Mouse (Mus musculus): ENCODE results near the gene Csrnp3. TPM values are rescaled to one million over a fixed set of nuclear protein-coding genes. Genes with fewer than 3 reads are reported as not detected.
A peak's percentile ranks its signal among the peaks of the same experiment; 100 is the strongest.

Gene Csrnp3
- polyA plus RNA-seq, 1 experiment from 2014 or later, result 3.1 TPM

DNA sequence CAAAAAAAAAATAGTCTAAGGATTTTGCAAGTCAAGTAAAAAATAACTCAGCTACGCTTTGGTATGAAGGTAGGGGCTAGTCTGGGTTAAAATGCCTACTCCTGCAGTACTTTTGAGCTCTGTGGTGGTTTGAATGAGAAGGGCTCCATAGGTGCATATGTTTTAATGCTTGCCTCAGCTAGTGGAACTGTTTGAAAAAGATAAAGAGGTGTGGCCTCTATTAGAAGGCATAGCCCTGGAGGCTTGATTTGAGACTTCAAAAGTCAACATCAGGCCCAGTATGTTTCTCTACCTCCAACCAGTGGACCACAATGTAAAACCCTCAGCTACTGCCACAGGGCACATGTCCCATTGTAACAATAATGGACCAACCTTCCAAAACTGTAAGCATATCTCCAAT is 16.9 kb upstream of the Csrnp3 start:
- H3K4me2 ChIP-seq (ENCODE audit: low read depth, low read length), result no peak overlapping the region
- no peaks in the 10 kb centered on the region for H3K36me3 ChIP-seq (ENCODE audit: control insufficient read depth, insufficient read depth, low read length)
- DNase-seq (ENCODE audit: low spot score), result no peak
- H3K9me3 ChIP-seq (ENCODE audit: control insufficient read depth, low read length), result no peaks in the 10 kb centered on the region
- H3K9ac ChIP-seq (ENCODE audit: low read depth, low read length), result no peak overlapping the region
- H3K27ac ChIP-seq (replicated peaks; ENCODE audit: low read depth, low read length), result no peak overlapping the region
- ATAC-seq (ENCODE audit: low read depth), result no peak
- no peaks in the 10 kb centered on the region for H3K27me3 ChIP-seq (replicated peaks; ENCODE audit: control insufficient read depth, insufficient read depth, low read length)
- 88% methylated on average over 1 of the region's 1 CpGs for WGBS
- H3K4me1 ChIP-seq (ENCODE audit: control insufficient read depth, insufficient read depth, low read length), result no peaks in the 10 kb centered on the region
- H3K4me3 ChIP-seq (ENCODE audit: low read depth, low read length), result no peak overlapping the region

DNA sequence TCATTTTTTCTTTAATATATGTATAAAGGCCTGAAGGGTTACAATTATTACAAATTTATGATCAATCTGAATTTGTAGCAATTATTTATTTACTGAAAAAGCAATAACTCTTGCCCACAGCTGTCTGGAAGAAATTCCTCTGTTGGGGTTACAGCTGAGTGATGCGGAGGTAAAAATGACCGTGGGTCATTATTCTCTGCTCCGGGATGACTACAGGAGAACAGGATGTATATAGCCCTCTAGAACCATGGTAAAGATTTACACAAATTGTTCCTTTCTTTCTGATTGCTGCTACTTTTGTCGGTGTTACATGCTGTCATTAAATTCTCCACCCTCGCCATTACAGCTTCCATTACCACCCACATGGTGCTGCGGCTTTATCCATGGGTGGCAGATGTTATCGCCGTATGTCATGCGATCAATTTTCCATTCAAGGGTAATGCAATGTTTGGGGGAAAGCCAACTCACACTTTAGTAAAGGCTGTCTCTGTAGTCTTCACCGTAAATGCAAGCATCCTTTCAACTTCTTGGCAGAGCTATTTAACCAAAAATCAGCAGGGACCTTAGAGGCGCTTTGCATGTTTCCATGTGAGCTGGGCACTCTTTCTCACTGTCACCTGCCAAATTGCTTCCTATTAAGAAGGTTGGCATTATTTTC is 12.7 kb upstream of the Csrnp3 start:
- DNase-seq (ENCODE audit: low spot score) (peak; percentile 9), ATAC-seq (ENCODE audit: low read depth) (no peak)
- H3K4me3 ChIP-seq (ENCODE audit: low read depth, low read length), result no peak overlapping the region
- no peaks in the 10 kb centered on the region for H3K9me3 ChIP-seq (ENCODE audit: control insufficient read depth, low read length)
- H3K4me1 ChIP-seq (ENCODE audit: control insufficient read depth, insufficient read depth, low read length), result no peaks in the 10 kb centered on the region
- H3K36me3 ChIP-seq (ENCODE audit: control insufficient read depth, insufficient read depth, low read length), result no peaks in the 10 kb centered on the region
- H3K27ac ChIP-seq (replicated peaks; ENCODE audit: low read depth, low read length), result no peak overlapping the region
- 70% methylated on average over 11 of the region's 11 CpGs for WGBS
- no peak overlapping the region for H3K4me2 ChIP-seq (ENCODE audit: low read depth, low read length)
- no peaks in the 10 kb centered on the region for H3K27me3 ChIP-seq (replicated peaks; ENCODE audit: control insufficient read depth, insufficient read depth, low read length)
- no peak overlapping the region for H3K9ac ChIP-seq (ENCODE audit: low read depth, low read length)

DNA sequence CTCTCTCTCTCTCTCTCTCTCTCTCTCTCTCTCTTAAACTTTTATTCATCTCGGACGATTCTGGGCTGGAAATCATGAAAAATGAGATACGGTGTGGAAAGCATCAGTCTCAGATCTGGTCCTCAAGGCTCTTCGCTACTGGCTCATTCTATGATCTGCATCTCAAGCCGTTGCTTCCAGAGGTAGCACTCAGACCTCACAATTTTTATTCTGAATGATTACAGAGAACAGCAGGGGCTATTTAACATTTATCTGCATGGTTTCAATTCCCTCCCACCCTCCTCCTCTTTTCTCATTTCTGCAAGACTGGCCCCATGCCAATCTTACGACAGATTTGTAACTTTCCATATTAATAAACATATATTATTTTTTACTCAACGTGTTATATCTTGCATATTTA is 12.1 kb upstream of the Csrnp3 start:
- H3K9me3 ChIP-seq (ENCODE audit: control insufficient read depth, low read length), result no peaks in the 10 kb centered on the region
- 76% methylated on average over 7 of the region's 7 CpGs for WGBS
- no peaks in the 10 kb centered on the region for H3K36me3 ChIP-seq (ENCODE audit: control insufficient read depth, insufficient read depth, low read length)
- no peak overlapping the region for H3K27ac ChIP-seq (replicated peaks; ENCODE audit: low read depth, low read length)
- no peaks in the 10 kb centered on the region for H3K4me1 ChIP-seq (ENCODE audit: control insufficient read depth, insufficient read depth, low read length)
- DNase-seq (ENCODE audit: low spot score), result no peak
- ATAC-seq (ENCODE audit: low read depth), result no peak
- no peak overlapping the region for H3K9ac ChIP-seq (ENCODE audit: low read depth, low read length)
- H3K4me3 ChIP-seq (ENCODE audit: low read depth, low read length), result no peak overlapping the region
- H3K4me2 ChIP-seq (ENCODE audit: low read depth, low read length), result no peak overlapping the region
- H3K27me3 ChIP-seq (replicated peaks; ENCODE audit: control insufficient read depth, insufficient read depth, low read length), result no peaks in the 10 kb centered on the region

DNA sequence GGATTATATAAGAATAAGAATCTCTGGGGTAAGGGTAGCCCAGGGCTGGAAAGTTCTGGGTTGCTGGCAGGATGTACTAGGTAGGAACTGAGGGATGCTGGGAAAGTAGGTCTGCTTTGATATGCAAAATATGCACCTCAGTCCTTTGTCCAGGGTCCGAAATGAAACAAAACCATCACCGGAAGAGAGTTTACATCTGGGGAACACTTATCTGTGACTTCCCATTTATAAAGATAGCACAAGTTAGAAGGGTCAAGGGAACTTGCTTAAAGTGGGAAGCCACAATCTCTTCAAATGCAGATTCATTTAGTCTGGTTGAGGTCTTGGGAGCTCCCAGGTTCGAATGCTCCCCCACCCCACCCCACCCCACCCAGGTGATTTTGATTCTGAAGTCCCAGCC is 4.0 kb upstream of the Csrnp3 start:
- H3K4me1 ChIP-seq (ENCODE audit: control insufficient read depth, insufficient read depth, low read length), result no peaks in the 10 kb centered on the region; the same call in 1 of the 2 replicates
- H3K36me3 ChIP-seq (ENCODE audit: control insufficient read depth, insufficient read depth, low read length), result no peaks in the 10 kb centered on the region
- WGBS, result 69% methylated on average over 3 of the region's 3 CpGs
- no peak overlapping the region for H3K27ac ChIP-seq (replicated peaks; ENCODE audit: low read depth, low read length)
- H3K27me3 ChIP-seq (replicated peaks; ENCODE audit: control insufficient read depth, insufficient read depth, low read length), result no peaks in the 10 kb centered on the region
- no peak overlapping the region for H3K4me2 ChIP-seq (ENCODE audit: low read depth, low read length)
- ATAC-seq (ENCODE audit: low read depth) (no peak), DNase-seq (ENCODE audit: low spot score) (no peak)
- no peaks in the 10 kb centered on the region for H3K9me3 ChIP-seq (ENCODE audit: control insufficient read depth, low read length)
- H3K9ac ChIP-seq (ENCODE audit: low read depth, low read length), result no peak overlapping the region
- no peak overlapping the region for H3K4me3 ChIP-seq (ENCODE audit: low read depth, low read length)

DNA sequence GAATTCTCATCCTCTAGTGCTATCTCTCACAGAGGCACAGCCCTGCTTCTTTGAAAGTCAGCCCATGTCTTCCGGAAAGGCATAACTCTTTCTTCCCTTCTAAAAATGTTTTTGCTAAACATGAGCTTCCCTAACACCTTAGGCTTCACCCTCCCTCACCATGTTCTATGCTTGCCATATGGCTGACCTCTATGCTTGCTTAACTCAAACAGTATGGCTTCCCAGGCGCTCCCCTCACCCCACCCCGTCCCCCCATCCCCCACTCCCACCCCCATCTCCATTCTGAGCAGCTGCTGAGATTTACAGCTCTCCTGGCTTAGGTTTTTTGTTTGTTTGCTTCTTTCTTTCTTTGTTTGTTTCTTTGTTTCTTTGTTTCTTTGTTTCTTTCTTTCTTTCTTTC is 3.2 kb upstream of the Csrnp3 start:
- Histone ChIP-seq H3K36me3 (ENCODE audit: control insufficient read depth, insufficient read depth, low read length) (no peaks in the 10 kb centered on the region), H3K4me2 (ENCODE audit: low read depth, low read length) (no peak overlapping the region), H3K9me3 (ENCODE audit: control insufficient read depth, low read length) (no peaks in the 10 kb centered on the region), H3K4me3 (ENCODE audit: low read depth, low read length) (no peak overlapping the region), H3K4me1 (ENCODE audit: control insufficient read depth, insufficient read depth, low read length) (no peaks in the 10 kb centered on the region; the same call in 1 of the 2 replicates), H3K9ac (ENCODE audit: low read depth, low read length) (no peak overlapping the region), H3K27me3 (replicated peaks; ENCODE audit: control insufficient read depth, insufficient read depth, low read length) (no peaks in the 10 kb centered on the region), H3K27ac (replicated peaks; ENCODE audit: low read depth, low read length) (no peak overlapping the region)
- WGBS, result 27% methylated on average over 3 of the region's 3 CpGs
- ATAC-seq (ENCODE audit: low read depth) (no peak), DNase-seq (ENCODE audit: low spot score) (no peak)

DNA sequence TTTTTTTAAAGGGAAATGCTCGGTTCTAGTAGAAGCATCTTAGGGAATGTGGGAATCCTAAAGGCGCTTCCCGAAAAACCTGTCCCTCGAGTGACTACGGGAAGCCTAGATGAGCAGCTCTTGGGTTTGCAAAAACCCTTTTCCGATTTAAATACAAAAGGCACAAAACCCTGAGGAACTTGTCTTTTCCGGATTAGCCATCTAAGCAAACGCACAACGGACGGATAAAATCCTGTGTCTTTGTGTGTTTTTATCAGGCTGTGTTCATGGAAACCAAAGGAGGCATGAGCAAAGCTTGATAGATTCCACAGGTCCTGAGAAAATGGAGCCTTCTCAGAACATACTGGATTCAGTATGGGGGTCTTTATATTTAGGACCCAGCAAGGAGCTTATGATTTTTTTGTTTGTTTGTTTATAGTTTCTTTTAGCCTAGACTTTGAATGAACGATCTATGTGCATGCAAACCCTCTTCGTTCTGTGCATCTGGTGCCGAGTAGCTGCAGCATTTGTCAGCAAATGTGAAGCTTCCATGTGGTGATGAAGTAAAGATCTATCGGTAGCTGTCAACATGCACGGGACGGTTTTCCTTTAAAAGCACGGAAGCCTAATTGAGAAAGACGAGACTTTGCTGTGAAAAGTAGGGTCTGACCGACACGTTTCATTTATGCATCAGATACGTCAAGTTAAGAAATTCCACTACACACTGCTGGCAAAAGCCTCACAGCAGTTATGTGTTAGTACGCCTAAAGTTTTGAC is 611 bp downstream of the Csrnp3 start:
- Histone ChIP-seq H3K36me3 (ENCODE audit: control insufficient read depth, insufficient read depth, low read length) (no peaks in the 10 kb centered on the region), H3K27ac (replicated peaks; ENCODE audit: low read depth, low read length) (no peak overlapping the region; the same call in 1 of the 2 replicates), H3K4me2 (ENCODE audit: low read depth, low read length) (peak overlapping the region; percentile 65), H3K9ac (ENCODE audit: low read depth, low read length) (peak overlapping the region; percentile 57), H3K4me1 (ENCODE audit: control insufficient read depth, insufficient read depth, low read length) (no peaks in the 10 kb centered on the region; the same call in 1 of the 2 replicates), H3K27me3 (replicated peaks; ENCODE audit: control insufficient read depth, insufficient read depth, low read length) (no peaks in the 10 kb centered on the region), H3K9me3 (ENCODE audit: control insufficient read depth, low read length) (no peaks in the 10 kb centered on the region), H3K4me3 (ENCODE audit: low read depth, low read length) (peak overlapping the region; percentile 44)
- peak; percentile 30 for DNase-seq (ENCODE audit: low spot score)
- 1% methylated on average over 22 of the region's 22 CpGs for WGBS
- ATAC-seq (ENCODE audit: low read depth), result no peak

DNA sequence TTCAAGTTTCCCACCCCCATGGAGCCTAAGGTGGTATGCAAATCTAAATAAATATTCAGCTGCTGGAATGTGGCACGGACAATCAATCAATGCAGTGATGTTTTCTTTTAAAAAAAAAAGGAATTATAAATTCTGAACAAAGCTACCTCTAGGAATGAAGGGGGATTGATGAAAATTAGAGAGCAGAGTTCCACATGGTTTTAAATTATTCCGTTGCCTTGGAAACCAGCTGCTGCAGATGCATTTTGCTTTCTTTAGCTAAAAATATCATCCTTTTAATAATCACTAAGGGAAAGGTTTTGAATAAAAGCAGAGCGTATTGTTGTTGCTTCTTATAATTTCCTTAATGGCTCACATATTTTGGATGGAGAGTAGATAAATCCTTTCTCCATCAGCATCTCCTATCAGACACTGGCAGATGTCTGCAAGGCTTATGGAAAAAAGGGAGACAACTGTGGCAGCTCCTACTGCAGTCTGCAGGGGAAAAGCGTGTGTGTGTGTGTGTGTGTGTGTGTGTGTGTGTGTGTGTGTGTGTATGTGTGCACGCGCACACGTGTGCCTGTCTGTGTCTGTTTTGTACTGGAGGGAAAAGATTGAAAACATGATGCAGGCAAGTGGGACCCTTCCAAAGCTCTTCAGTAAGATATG is 2.0 kb downstream of the Csrnp3 start:
- no peak overlapping the region for H3K27ac ChIP-seq (replicated peaks; ENCODE audit: low read depth, low read length)
- H3K4me3 ChIP-seq (ENCODE audit: low read depth, low read length), result 0 out of 2 replicates have a peak overlapping the region, but pooled peaks have one; percentile 1
- WGBS, result 17% methylated on average over 7 of the region's 7 CpGs
- H3K9me3 ChIP-seq (ENCODE audit: control insufficient read depth, low read length), result no peaks in the 10 kb centered on the region
- no peaks in the 10 kb centered on the region for H3K27me3 ChIP-seq (replicated peaks; ENCODE audit: control insufficient read depth, insufficient read depth, low read length)
- DNase-seq (ENCODE audit: low spot score) (peak; percentile 45), ATAC-seq (ENCODE audit: low read depth) (0 out of 2 replicates have a peak, but pooled peaks have one; percentile 21)
- H3K36me3 ChIP-seq (ENCODE audit: control insufficient read depth, insufficient read depth, low read length), result no peaks in the 10 kb centered on the region
- no peaks in the 10 kb centered on the region; the same call in 1 of the 2 replicates for H3K4me1 ChIP-seq (ENCODE audit: control insufficient read depth, insufficient read depth, low read length)
- no peak overlapping the region for H3K9ac ChIP-seq (ENCODE audit: low read depth, low read length)
- H3K4me2 ChIP-seq (ENCODE audit: low read depth, low read length), result peak overlapping the region; percentile 36

DNA sequence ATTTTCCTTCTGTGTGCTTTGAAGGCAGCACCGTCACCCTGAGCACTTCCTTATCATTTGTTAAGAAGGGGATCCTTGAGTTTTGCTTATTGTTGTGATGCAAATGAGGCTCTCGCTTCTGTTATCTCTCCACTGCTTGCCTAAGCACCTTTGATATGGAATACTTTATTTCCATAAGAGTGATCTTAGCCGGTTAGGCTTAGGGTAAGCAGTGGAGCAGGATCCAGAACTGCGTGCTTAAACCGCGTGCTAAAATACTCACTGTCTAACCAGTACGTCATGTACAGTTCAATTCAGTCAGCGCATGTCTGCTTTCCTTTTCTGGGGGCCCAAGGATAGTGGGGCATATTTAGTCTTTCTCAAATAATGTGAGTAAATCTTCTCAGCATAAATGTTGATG is 3.1 kb downstream of the Csrnp3 start:
- ATAC-seq (ENCODE audit: low read depth) (no peak), DNase-seq (ENCODE audit: low spot score) (no peak)
- WGBS, result 52% methylated on average over 8 of the region's 8 CpGs
- Histone ChIP-seq H3K27ac (replicated peaks; ENCODE audit: low read depth, low read length) (no peak overlapping the region), H3K4me3 (ENCODE audit: low read depth, low read length) (no peak overlapping the region), H3K4me1 (ENCODE audit: control insufficient read depth, insufficient read depth, low read length) (no peaks in the 10 kb centered on the region; the same call in 1 of the 2 replicates), H3K4me2 (ENCODE audit: low read depth, low read length) (no peak overlapping the region), H3K9me3 (ENCODE audit: control insufficient read depth, low read length) (no peaks in the 10 kb centered on the region), H3K36me3 (ENCODE audit: control insufficient read depth, insufficient read depth, low read length) (no peaks in the 10 kb centered on the region), H3K9ac (ENCODE audit: low read depth, low read length) (no peak overlapping the region), H3K27me3 (replicated peaks; ENCODE audit: control insufficient read depth, insufficient read depth, low read length) (no peaks in the 10 kb centered on the region)

Data from embryonic facial prominence, embryonic 14.5 days (tissue).